Mouse (Mus musculus): ENCODE results near the gene Helz. TPM values are rescaled to one million over a fixed set of nuclear protein-coding genes. Genes with fewer than 3 reads are reported as not detected.

Helz gene
- polyA plus RNA-seq, 1 experiment from 2014 or later, result 11.7 TPM

DNA sequence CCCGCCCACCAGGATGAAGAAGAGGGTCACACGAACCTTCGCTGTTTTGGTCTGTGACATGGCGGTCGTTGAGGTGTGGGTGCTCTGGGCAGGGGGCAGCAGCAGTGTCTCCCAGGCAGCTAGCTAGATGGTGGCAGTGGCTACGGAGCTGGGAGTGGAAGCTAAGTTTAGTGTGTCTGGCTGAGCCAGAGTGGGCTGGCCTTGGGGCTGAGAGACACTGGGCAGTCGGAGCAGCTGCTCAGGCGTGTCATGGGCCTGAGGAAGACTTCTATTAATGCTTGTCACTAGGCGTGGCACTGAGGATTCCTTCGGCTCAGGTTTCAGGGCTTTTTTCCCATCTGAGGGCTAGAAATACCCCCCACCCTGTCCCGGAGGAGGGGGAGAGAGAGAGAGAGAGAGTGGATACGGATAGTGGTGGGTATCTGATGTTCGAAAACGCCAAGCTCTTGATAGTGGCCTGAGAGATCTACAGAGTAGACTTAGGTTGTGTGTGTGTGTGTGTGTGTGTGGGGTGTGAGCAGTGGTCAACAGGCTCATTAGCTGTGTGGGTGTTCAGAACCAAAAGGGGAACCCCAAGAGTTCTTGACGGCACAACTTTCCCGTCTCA is 168.7 kb downstream of the Helz start, which contains the start of gene Cacng1:
TSS of gene Cacng1 (minus strand) at position 191 of the 607 bp plus-strand sequence.
- no peaks in the 10 kb centered on the region for H3K9me3 ChIP-seq (replicated peaks; ENCODE audit: low read length)
- H3K27me3 ChIP-seq (ENCODE audit: insufficient read depth, low read length), result no peaks in the 10 kb centered on the region
- TF ChIP-seq CTCF (IDR thresholded peaks at IDR 0.05; ENCODE audit: low read depth), result no peak
- H3K4me1 ChIP-seq (replicated peaks; ENCODE audit: insufficient read depth, low read length), result no peaks in the 10 kb centered on the region; the same call in 1 of the 2 replicates
- ATAC-seq (replicated peaks; ENCODE audit: low FRiP score, low read depth), result no peak
- H3K4me3 ChIP-seq (replicated peaks; ENCODE audit: low read depth, low read length), result no peak within 1 kb of the TSS
- peak; percentile 25 for DNase-seq (ENCODE audit: low spot score)
- H3K36me3 ChIP-seq (ENCODE audit: insufficient read depth, low read length), result no peaks in the 10 kb centered on the region
- H3K4me2 ChIP-seq (ENCODE audit: low read length), result no peak within 1 kb of the TSS
- no peak within 1 kb of the TSS for H3K9ac ChIP-seq (ENCODE audit: low read depth, low read length)
- H3K27ac ChIP-seq, result no peak within 1 kb of the TSS
- 52% methylated on average over 16 of the region's 16 CpGs for WGBS

DNA sequence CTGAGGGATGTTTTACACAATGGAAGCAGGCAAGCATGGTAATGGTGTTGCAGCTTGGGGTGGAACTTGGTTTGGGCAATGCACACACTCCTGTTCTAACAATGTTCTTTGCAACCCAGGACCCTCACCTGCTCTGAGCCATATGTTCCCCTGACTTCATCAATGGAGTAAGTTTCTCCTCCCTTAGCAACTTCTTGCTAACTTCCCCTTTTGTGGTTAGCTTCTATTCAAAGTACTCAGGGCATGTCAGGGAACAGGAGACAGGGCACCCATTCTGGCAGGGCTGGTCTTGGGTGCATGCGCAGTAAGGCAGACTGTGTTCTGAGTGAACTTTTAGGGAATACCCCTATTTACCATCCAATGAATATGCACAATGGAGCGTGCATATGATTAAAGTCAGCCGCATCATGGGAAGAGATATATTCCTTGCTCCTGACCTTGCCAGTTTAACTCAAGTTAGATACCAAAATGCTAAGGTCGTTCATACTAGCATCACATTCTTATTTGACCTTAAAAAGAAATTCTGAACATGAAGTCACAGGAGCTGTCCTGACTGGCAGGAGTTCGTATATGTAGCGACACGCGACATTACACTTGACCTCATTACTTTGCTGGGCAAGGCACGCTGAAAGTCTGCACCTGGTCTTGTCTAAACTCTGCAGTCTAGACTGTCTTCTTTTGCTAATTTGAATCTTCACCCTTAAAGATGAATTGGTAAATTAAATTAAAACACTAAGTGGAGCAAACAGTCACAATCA is 172.7 kb downstream of the Helz start:
- DNase-seq (ENCODE audit: low spot score) (no peak), ATAC-seq (replicated peaks; ENCODE audit: low FRiP score, low read depth) (no peak)
- Histone ChIP-seq H3K9ac (ENCODE audit: low read depth, low read length) (no peak overlapping the region), H3K27me3 (ENCODE audit: insufficient read depth, low read length) (no peaks in the 10 kb centered on the region), H3K36me3 (ENCODE audit: insufficient read depth, low read length) (no peaks in the 10 kb centered on the region), H3K4me3 (replicated peaks; ENCODE audit: low read depth, low read length) (no peak overlapping the region), H3K4me2 (ENCODE audit: low read length) (no peak overlapping the region), H3K4me1 (replicated peaks; ENCODE audit: insufficient read depth, low read length) (no peaks in the 10 kb centered on the region; the same call in 1 of the 2 replicates), H3K27ac (no peak overlapping the region), H3K9me3 (replicated peaks; ENCODE audit: low read length) (no peaks in the 10 kb centered on the region)
- 60% methylated on average over 9 of the region's 9 CpGs for WGBS
- no peak for TF ChIP-seq CTCF (IDR thresholded peaks at IDR 0.05; ENCODE audit: low read depth)

DNA sequence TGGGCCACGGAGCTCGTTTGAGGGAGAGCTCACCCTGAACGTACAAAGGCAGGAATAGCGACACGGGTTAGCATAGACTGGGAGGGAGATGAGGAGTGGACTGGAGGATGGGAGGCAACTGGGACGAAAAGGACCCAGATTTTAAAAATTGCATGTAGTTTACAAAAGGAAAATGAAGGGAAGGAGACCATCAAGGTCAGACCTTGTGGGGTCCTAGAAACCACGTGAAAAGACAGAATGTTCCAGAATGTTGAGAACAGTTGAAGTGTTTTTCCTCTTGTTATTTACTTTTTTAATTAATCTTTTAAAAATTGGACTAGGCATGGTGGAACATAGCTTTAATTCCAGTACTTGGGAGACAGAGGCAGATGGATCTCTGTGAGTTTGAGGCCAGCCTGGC is 173.3 kb downstream of the Helz start:
- WGBS, result 60% methylated on average over 7 of the region's 7 CpGs
- Histone ChIP-seq H3K27me3 (ENCODE audit: insufficient read depth, low read length) (no peaks in the 10 kb centered on the region), H3K4me1 (replicated peaks; ENCODE audit: insufficient read depth, low read length) (no peaks in the 10 kb centered on the region; the same call in 1 of the 2 replicates), H3K27ac (no peak overlapping the region), H3K9ac (ENCODE audit: low read depth, low read length) (no peak overlapping the region), H3K36me3 (ENCODE audit: insufficient read depth, low read length) (no peaks in the 10 kb centered on the region), H3K9me3 (replicated peaks; ENCODE audit: low read length) (no peaks in the 10 kb centered on the region), H3K4me2 (ENCODE audit: low read length) (no peak overlapping the region), H3K4me3 (replicated peaks; ENCODE audit: low read depth, low read length) (no peak overlapping the region)
- no peak for TF ChIP-seq CTCF (IDR thresholded peaks at IDR 0.05; ENCODE audit: low read depth)
- no peak for DNase-seq (ENCODE audit: low spot score)
- ATAC-seq (replicated peaks; ENCODE audit: low FRiP score, low read depth), result no peak

DNA sequence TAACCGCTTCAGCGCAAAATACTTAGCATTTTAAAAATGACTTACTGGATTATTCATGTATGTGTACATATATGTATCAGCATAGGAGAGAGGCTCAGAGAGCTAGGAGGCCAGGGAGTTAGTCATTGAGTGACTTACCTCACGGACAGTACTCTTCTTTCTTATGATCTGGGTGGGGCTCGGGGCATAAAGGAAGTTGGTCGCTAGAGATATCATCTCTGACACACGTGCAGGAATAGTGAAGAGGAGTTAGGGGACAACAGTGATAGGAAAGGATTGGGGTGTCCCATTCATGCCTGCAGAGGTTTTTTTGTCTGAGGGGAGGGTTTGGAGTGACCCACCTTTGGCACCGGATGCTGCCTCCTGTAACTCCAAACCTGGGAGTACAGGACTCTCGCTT is 176.9 kb downstream of the Helz start:
- Histone ChIP-seq H3K27me3 (ENCODE audit: insufficient read depth, low read length) (no peaks in the 10 kb centered on the region), H3K4me1 (replicated peaks; ENCODE audit: insufficient read depth, low read length) (no peaks in the 10 kb centered on the region), H3K36me3 (ENCODE audit: insufficient read depth, low read length) (no peaks in the 10 kb centered on the region), H3K9ac (ENCODE audit: low read depth, low read length) (no peak overlapping the region), H3K4me3 (replicated peaks; ENCODE audit: low read depth, low read length) (no peak overlapping the region), H3K4me2 (ENCODE audit: low read length) (no peak overlapping the region), H3K27ac (no peak overlapping the region), H3K9me3 (replicated peaks; ENCODE audit: low read length) (no peaks in the 10 kb centered on the region)
- no peak for TF ChIP-seq CTCF (IDR thresholded peaks at IDR 0.05; ENCODE audit: low read depth)
- ATAC-seq (replicated peaks; ENCODE audit: low FRiP score, low read depth) (no peak), DNase-seq (ENCODE audit: low spot score) (no peak)
- WGBS, result 80% methylated on average over 8 of the region's 8 CpGs

DNA sequence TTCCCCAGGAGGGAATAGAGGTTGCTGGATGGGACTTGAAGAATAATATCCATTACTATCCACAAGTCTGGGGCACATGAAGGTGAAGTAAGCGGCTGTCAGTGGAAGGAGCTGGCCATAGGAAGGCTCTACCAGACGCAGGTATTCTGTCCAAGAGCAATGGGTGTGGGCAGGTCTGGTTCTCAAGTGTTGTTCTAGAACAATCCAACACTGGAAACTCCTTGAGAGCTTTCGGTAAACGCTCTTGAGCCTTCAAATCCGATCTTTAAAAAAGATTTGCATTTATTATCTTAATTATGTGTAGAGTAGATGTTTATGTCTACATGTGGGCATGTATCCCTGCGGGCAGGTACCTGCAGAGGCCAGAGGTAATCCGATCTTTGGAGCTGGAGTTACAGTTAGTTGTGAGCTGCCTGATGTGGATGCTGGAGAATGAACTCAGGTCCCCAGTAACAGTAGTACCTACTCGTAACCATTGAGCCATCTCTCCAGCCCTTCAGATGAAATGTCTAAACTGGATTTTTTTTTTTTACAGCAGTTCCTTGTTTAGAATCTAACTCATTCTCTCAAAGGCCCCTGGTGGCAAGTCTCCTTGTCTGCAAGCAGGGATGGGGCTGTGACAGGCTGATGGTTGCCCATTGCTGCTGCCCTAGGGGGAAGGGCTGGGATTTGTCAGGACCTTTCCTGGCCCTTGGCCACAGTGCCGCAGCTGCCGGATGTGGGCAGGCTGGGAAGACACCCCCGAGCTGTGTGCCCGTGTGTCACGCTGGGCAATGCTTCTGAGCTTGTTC is 180.5 kb downstream of the Helz start:
- H3K27me3 ChIP-seq (ENCODE audit: insufficient read depth, low read length), result no peaks in the 10 kb centered on the region
- H3K4me1 ChIP-seq (replicated peaks; ENCODE audit: insufficient read depth, low read length), result no peaks in the 10 kb centered on the region
- no peak overlapping the region for H3K4me3 ChIP-seq (replicated peaks; ENCODE audit: low read depth, low read length)
- DNase-seq (ENCODE audit: low spot score) (no peak), ATAC-seq (replicated peaks; ENCODE audit: low FRiP score, low read depth) (no peak)
- no peak overlapping the region for H3K27ac ChIP-seq
- no peaks in the 10 kb centered on the region for H3K9me3 ChIP-seq (replicated peaks; ENCODE audit: low read length)
- H3K36me3 ChIP-seq (ENCODE audit: insufficient read depth, low read length), result no peaks in the 10 kb centered on the region
- no peak for TF ChIP-seq CTCF (IDR thresholded peaks at IDR 0.05; ENCODE audit: low read depth)
- no peak overlapping the region for H3K9ac ChIP-seq (ENCODE audit: low read depth, low read length)
- no peak overlapping the region for H3K4me2 ChIP-seq (ENCODE audit: low read length)
- WGBS, result 73% methylated on average over 13 of the region's 13 CpGs

DNA sequence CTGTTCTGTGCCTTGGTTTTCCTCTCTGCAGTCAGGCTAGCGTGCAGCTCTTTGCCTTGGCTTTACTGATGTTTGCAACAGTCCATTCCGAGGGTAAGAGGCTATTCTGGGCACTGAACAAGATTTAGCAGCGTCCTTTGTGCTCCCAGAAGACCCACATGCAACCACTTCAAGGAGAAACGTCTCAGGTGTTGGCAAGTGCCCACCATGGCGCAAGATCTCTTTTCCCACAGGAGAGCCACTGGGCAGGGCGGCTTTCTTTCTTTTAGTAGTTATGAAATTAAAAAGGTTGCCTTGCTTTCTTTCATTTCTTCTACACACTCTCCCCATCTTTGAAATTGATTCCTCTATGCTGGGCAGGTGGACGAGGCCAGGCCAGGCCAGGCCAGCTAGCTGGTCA is 181.4 kb downstream of the Helz start:
- Histone ChIP-seq H3K9me3 (replicated peaks; ENCODE audit: low read length) (no peaks in the 10 kb centered on the region), H3K27ac (no peak overlapping the region), H3K4me2 (ENCODE audit: low read length) (no peak overlapping the region), H3K9ac (ENCODE audit: low read depth, low read length) (no peak overlapping the region), H3K36me3 (ENCODE audit: insufficient read depth, low read length) (no peaks in the 10 kb centered on the region), H3K27me3 (ENCODE audit: insufficient read depth, low read length) (no peaks in the 10 kb centered on the region), H3K4me1 (replicated peaks; ENCODE audit: insufficient read depth, low read length) (no peaks in the 10 kb centered on the region), H3K4me3 (replicated peaks; ENCODE audit: low read depth, low read length) (no peak overlapping the region)
- TF ChIP-seq CTCF (IDR thresholded peaks at IDR 0.05; ENCODE audit: low read depth), result no peak
- 81% methylated on average over 7 of the region's 7 CpGs for WGBS
- no peak for DNase-seq (ENCODE audit: low spot score)
- no peak for ATAC-seq (replicated peaks; ENCODE audit: low FRiP score, low read depth)
